Mouse (Mus musculus): Measurements from ENCODE around the gene Tmem94.

DNA sequence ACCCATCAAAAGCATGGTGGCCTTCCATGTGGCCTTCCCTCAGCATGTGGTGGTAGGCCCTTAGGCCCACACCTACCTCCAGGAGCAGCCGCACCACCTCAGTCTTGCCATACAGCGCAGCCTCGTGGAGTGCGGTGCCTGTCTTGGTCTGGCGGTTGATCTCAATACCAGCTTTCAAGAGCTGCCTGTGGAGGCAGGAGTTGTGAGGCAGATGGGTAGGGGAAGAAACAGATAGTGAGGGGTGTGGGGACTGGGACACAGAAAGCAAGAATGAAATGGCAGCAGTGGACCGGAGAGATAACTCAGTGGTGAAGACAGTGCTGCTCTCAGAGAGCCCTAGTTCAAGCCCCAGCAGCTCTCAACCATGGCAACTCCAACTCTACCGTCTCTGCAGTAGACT is 39.8 kb downstream of the Tmem94 start:
- TF ChIP-seq CTCF (IDR thresholded peaks at IDR 0.05; ENCODE audit: low read depth, low read length) = no peak
- TF ChIP-seq POLR2A (IDR thresholded peaks at IDR 0.05; ENCODE audit: insufficient read depth, low read length) = no peak
- no peak for TF ChIP-seq EP300 (IDR thresholded peaks at IDR 0.05; ENCODE audit: insufficient read depth, low read depth, low read length)

Measured in ES-Bruce4 (cell line).